Mouse (Mus musculus) ovary, adult 2 months (tissue): Measurements from ENCODE around the gene A830005F24Rik. TPM values are rescaled to one million over a fixed set of nuclear protein-coding genes. Genes with fewer than 3 reads are reported as not detected.

Source experiments
- polyA plus RNA-seq: library from polyadenylated mRNA; depleted of rRNA; stranded (reverse); fragments of >200 nt; gene quantifications from 2 replicates; pipeline ENCODE4 v1.2.3, GENCODE M21; 2012; rRNA removed

A830005F24Rik gene
- not detected in 2 replicates for polyA plus RNA-seq

DNA sequence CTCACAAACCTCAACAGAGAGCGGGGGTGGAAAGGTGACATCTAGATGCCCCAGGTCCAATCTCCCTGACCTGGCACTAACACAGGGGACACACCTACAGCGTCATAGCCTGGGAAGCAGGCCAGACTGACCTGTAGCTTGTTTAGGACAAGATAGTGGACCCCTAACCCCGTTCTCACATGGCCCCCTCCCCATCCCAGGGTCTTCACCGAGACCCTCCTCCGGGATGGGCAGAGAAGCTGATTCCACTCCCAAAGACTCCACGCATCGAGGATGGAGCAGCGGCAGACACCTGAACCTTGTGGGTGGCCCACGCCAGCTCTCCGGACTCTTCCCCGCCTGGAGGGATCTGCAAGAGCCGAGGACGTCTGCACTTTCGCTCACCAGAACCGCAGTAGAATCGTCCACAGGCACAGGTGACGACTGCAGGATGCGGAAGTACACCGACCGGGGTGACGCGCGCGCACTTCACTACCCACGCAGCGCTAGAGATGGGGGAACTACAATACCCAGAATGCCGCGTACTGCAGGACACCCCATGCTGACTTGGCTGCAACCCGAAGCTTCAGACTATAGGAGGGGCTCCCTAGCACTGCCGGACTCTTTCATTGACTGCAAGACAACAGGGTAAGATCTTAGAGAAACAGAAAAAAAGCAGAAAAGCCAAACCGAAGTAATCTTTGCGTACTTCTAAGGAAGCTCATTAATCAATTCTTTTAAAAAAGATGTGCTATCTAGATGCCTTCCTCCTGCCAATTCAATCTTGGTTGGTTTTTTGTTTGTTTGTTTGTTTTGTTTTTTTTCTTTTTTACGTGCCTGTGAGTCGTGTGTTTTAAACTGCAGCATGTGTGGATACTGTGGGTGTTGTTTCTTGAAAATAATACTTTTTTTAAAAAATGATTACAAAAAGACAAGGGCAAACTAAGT is at the start of gene A830005F24Rik, which contains the start of gene Zfp169:
A830005F24Rik (plus strand) TSS at position 568 of the 927 bp plus-strand sequence.
Zfp169 (minus strand) TSS at position 449 of the 927 bp plus-strand sequence.

Other genes starting within 250 kb of the A830005F24Rik start
- gene Zfp169, start 119 bp upstream of the A830005F24Rik start, polyA plus RNA-seq, result 7.2 and 7.5 TPM in 2 replicates
- gene Ptpdc1, start 112.1 kb downstream of the A830005F24Rik start, polyA plus RNA-seq, result 2.1 and 2.4 TPM in 2 replicates
- gene Barx1, start 149.4 kb downstream of the A830005F24Rik start, polyA plus RNA-seq, result 0.16 and 0.28 TPM in 2 replicates